Mouse (Mus musculus) forebrain, embryonic 10.5 days (tissue): ENCODE results near the gene Sec63. TPM values are rescaled to one million over a fixed set of nuclear protein-coding genes. Genes with fewer than 3 reads are reported as not detected.

Source experiments
- DNase-seq: peaks from one replicate; pipeline ENCODE4 v3.0.0-alpha.2; 2017; ENCODE audit warnings: low spot score; ENCODE audit errors: extremely low spot score
- H3K27ac ChIP-seq: fragments of 300-500 bp; sonication (generic); 2 replicates; pipeline ENCODE4 v1.5.1; 2016; ENCODE audit warnings: mild to moderate bottlenecking
- H3K27me3 ChIP-seq: fragments of 300-500 bp; sonication (generic); 2 replicates; pipeline ENCODE4 v1.6.1; 2016; ENCODE audit warnings: mild to moderate bottlenecking; ENCODE audit not compliant: poor library complexity, severe bottlenecking
- H3K36me3 ChIP-seq: fragments of 300-500 bp; sonication (generic); replicated peaks from 2 replicates; pipeline ENCODE4 v1.6.1; 2016; ENCODE audit warnings: mild to moderate bottlenecking, moderate library complexity
- H3K4me1 ChIP-seq: fragments of 300-500 bp; sonication (generic); 2 replicates; pipeline ENCODE4 v1.6.1; 2016
- H3K4me3 ChIP-seq: fragments of 300-500 bp; sonication (generic); 2 replicates; pipeline ENCODE4 v1.5.1; 2016; ENCODE audit warnings: mild to moderate bottlenecking, moderate library complexity
- H3K9me3 ChIP-seq: fragments of 300-500 bp; sonication (generic); 2 replicates; pipeline ENCODE4 v1.6.1; 2016; ENCODE audit warnings: mild to moderate bottlenecking, moderate library complexity
- WGBS: fragments of 180-500 bp; shearing (Covaris S2); methylation state at CpG from one replicate; pipeline ENCODE4 v1.1.7; 2016; 5-methylcytosine and 5-hydroxymethylcytosine counted together
- polyA plus RNA-seq: library from polyadenylated mRNA; unstranded; fragments of >200 nt; fragmentation: Nextera tagmentation; extraction: Ambion mirVana; gene quantifications from 2 replicates; pipeline ENCODE4 v1.2.1, GENCODE M21; 2016

Sec63 gene
- polyA plus RNA-seq, 1 experiment from 2014 or later: 28.2 TPM

GRCm38 (mm10) chr10:42873077-42873595 is 111.8 kb downstream of the Sec63 start:
- peaks cover 13% of the 10 kb centered on the region for H3K4me1 ChIP-seq
- 88% methylated on average over 7 of the region's 7 CpGs for WGBS
- no peak for DNase-seq

GRCm38 (mm10) chr10:42876172-42876571 is 114.9 kb downstream of the Sec63 start:
- Histone ChIP-seq H3K4me3 (no peak overlapping the region), H3K4me1 (peaks cover 16% of the 10 kb centered on the region), H3K27me3 (peaks cover 9% of the 10 kb centered on the region; the same call in 1 of the 2 replicates), H3K36me3 (no peaks in the 10 kb centered on the region), H3K9me3 (no peaks in the 10 kb centered on the region), H3K27ac (no peak overlapping the region)
- no peak for DNase-seq
- 70% methylated on average over 5 of the region's 5 CpGs for WGBS

More at GRCm38 (mm10) chr10:42873077-42873595, 111.8 kb downstream of the Sec63 start:
- Histone ChIP-seq H3K36me3 (no peaks in the 10 kb centered on the region), H3K27ac (no peak overlapping the region), H3K27me3 (peaks cover 31% of the 10 kb centered on the region), H3K9me3 (no peaks in the 10 kb centered on the region), H3K4me3 (no peak overlapping the region)

- Histone ChIP-seq H3K27ac (no peak overlapping the region), H3K9me3 (no peaks in the 10 kb centered on the region), H3K4me3 (no peak overlapping the region), H3K36me3 (no peaks in the 10 kb centered on the region), H3K27me3 (peaks cover 4% of the 10 kb centered on the region; the same call in 1 of the 2 replicates), H3K4me1 (0 out of 2 replicates have a peak, but pooled peaks cover 3% of the 10 kb centered on the region)
- WGBS: 88% methylated on average over 5 of the region's 5 CpGs
- no peak for DNase-seq
These were observed 118.0 kb downstream of the Sec63 start for GRCm38 (mm10) chr10:42879269-42879681.

GRCm38 (mm10) chr10:42879682-42880081 is 118.4 kb downstream of the Sec63 start:
- H3K4me1 ChIP-seq: 0 out of 2 replicates have a peak, but pooled peaks cover 3% of the 10 kb centered on the region
- no peak for DNase-seq
- no peaks in the 10 kb centered on the region for H3K9me3 ChIP-seq
- H3K27ac ChIP-seq: no peak overlapping the region
- H3K4me3 ChIP-seq: no peak overlapping the region
- WGBS: 81% methylated on average over 5 of the region's 5 CpGs
- H3K27me3 ChIP-seq: peaks cover 2% of the 10 kb centered on the region; the same call in 1 of the 2 replicates
- no peaks in the 10 kb centered on the region for H3K36me3 ChIP-seq

Other genes with a start within 250 kb of the Sec63 start
- 80.9 and 87.7 TPM in 2 replicates for gene Nr2e1, start 177.9 kb upstream of the Sec63 start, polyA plus RNA-seq
- 44.2 and 44.7 TPM in 2 replicates for gene Ostm1, start 177.7 kb upstream of the Sec63 start, polyA plus RNA-seq
- 0.19 and 0.36 TPM in 2 replicates for gene Scml4, start 98.9 kb downstream of the Sec63 start, polyA plus RNA-seq